Mouse (Mus musculus) monocyte, adult 5-6 weeks (primary cell): ENCODE results near the gene Supt6. TPM values are rescaled to one million over a fixed set of nuclear protein-coding genes. Genes with fewer than 3 reads are reported as not detected.

Source experiments
- ATAC-seq: fragments of 153-309, 156-312 bp; replicated peaks from 2 replicates; pipeline ENCODE4 v1.8.0; 2017; ENCODE audit warnings: mild to moderate bottlenecking; ENCODE audit not compliant: low TSS enrichment, insufficient number of reproducible peaks, severe bottlenecking, poor library complexity, low FRiP score
- total RNA-seq: library from RNA; stranded (forward); fragments of 200-1000, 200-491, 200-594 nt; gene quantifications from 3 replicates; pipeline ENCODE4 v1.2.3, GENCODE M21; 2017

Supt6 gene
- total RNA-seq, 1 experiment from 2014 or later = 59.8 TPM

DNA sequence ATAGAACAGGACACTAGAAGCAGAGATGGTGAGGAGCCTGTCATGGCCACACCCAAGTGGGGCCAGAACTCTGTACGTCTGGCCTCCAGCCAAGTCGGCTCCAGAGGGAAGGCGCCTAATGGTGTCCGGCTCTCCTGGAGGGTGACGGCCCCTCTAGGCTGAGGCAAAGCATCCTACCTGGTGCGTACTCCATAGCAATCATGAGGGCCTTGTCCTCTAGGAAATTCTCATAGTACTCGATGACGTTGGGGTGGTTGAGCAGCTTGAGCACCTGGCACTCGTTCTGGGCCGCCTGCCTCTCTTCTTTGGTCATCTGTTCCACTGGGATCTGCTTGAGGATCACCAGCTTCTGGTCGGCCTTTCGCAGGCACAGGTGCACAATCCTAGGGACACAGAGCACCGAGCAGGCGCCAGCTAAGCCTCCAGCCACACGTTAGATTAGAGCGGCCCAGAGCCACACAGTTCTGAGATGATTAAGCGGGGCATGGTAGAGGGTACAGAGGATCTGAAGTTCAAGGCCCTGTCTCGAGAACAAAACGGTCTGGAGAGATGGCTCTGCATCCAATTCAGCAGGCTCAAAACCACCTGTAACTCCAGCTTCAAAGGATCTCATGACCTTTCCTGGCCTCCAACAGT is 72.9 kb downstream of the Supt6 start:
- ATAC-seq = no peak

DNA sequence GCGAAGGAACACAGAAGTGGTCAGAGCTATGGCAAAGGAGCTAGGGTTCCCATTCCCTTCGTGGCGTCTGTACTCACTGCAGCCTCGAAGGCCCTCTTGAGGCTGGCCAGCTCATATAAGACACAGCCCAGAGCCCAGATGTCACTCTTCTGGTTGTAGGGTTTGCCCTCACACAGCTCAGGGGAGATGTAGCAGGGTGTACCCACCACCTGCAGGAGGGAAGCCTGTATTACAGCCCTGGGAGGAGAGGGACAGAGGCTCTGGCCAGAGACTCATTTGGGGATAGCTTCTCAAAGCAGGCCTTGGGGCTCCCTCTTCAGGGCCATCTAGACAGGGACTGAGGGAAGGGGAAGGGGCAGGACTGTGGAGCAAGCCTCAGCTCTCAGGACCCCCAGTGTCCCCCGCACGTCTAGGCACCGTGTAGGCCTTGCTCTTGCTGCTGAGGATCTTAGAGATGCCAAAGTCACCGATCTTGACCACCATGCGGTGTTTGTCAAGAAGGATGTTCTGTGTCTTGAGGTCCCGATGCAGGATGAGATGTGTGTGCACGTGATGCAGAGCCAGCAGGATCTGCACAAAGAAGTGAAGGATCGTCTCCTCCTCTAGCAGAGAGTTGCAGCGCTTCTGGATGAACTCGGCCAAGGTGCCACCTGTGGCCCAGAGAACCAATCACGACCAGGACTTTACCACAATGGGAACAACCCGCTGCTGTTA is 73.6 kb downstream of the Supt6 start:
- ATAC-seq = no peak

DNA sequence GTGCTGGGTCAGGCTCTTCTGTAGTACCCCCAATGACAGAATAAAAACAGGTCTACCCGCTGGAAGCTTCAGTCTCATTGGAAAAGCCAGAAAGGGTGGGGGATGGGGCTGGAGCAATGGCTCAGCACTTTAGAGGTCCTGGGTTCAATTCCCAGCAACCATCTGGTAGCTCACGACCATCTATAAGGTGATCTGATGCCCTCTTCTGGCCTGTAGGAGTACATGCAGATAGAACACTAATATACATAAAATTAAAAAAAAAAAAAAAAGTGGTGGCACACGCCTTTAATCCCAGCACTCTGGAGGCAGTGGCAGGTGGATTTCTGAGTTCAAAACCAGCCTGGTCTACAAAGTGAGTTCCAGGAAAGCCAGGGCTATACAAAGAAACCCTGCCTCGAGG is 74.5 kb downstream of the Supt6 start:
- ATAC-seq = no peak

DNA sequence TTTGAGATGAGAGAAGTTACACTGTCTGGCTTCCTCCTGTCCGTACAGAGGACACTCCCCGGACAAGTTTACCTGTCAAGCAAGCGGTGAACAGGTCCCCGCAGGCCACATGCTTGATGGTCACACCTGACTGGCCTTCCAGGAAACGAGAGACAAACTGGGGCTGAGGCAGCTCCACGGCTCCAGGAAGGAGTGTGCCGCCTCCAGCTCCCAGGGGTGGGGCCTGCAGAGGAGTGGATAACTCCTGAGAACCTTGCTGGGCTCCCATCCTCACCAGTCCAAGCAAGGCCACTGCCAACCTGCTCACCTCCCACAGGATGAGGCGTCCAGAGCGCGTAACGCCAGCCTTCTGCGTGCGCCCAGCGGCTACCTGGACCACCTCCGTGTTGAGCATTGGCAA is 75.5 kb downstream of the Supt6 start:
- ATAC-seq = no peak

DNA sequence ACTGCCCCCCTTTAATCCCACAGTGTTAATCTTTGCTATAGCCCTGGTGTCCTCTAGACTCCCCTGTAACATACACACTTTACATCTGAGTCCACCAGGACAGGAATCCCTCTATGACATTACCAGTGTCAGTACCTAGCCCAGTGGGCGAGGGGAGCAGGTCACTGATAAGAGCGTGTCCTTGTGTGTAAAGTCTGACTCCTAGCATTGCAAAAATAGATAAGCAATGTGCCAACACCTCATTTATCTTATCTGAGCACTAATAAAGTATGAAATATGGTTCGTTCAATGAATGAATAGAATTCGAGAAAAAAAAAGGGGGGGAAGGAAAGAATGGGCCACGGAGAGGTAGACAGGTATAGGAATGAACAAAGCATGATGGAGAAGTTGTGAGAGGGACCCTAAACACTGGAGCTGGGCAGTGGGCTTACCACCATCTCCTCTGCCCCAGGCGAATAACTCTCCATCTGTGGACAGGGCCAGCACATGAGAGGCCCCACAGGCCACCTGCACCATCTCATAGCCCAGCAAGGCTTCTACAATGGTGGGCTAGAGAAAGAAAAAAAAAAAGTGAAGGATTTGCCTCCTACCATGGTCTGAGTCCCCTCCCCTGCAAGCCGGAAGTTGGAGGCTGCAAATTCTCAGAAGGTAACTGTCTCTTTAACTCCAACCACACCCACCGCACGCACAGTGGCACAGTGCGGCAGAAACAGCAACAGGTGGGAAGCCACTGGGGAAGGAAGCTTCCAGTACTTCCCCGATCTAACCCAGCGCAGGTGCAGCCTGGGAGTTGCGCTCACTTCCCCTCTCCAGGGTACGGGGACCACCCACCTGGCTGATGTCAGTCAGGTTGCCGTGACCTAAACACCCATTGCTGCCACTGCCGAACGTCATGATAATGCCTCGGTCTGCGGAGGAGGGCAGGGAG is 77.0 kb downstream of the Supt6 start:
- ATAC-seq = peak; percentile 16; the same call in 1 of the 2 replicates

DNA sequence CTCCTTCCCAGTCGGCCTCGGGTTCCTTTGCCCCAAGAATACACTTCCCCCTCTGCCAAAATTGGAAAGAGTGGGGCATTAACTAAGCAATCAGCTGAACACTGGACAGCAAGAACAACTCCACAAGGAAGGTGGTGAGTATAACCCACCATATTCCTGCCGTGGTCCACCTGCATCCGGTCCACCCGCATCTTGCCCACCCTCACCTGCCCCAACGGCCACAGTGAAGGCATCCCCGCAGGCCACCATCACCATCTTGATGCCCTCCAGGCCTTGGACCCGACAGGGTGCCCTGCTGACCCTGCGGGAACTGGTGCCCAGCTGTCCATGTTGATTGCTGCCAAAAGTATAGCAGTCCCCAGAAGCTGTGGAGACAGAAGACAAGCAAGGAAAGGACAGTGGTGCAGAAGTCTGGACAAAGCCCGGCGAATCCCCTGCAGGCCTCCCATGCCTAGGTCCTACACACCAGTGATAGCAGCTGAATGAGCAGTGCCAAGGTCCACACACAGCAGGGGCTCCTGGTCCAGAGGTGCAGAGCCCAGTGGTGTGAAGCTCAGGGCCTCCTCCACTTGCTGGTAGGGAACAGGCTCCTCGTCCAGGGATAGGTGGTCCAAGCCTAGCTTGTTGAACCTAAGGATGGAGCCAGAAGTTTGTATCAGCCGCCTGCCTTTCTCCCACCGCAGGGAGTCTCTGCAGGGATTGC is 78.4 kb downstream of the Supt6 start:
- no peak for ATAC-seq

DNA sequence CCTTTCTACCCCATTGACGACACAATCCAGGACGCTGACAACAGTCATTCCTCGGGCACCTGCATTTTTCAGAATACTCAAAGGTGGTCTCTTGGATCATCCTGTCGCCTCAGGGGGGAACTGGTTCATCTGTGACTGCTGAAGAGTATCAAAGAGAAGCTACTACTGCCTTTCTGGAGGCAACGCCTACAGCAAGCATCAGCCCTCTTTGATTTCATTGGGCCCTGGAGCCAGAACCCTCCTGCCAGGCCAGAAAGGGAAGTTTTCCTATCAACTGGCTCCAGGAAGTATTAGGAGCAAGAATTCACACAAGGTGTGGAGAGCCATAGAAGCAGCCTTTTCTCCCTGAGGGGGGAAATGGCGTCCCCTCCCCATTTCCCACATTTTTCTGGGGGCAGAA is 79.1 kb downstream of the Supt6 start:
- no peak for ATAC-seq

DNA sequence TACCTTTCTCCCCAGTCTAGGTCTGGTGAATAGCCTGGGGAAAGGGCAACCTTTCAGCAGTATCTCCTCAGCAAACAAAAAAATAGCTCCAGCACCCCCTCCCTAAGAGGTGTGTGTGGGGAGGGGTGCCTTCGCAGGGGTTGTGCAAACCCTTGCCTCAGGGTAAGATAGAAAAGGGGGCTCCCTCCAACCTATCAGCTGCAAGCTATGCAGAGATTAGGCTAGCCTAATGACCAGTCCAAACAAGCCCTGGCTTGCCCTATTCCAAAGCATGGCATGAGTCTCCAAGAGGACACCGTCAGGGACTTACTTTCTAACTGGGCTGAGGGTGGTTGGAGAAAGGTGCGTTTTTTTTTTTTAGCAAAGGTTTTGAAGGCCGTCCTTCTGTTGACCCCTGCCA is 79.6 kb downstream of the Supt6 start:
- ATAC-seq = no peak

DNA sequence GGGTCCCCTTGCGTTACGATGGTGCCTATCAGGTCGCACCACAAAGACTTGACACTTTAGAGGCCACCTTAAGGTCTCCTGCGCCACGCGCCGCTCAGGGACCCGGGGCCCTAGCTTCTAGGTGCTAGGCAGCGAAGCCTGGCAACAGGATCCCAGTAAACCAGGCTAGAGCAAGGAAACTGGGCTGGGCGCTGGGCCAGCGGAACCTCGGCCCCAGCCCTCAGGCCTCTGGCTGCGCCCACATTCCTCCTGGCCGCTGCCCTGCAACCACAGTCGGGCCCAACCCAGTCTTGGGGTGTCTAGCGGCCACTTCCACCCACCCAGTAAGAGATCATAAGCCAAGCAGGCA is 80.1 kb downstream of the Supt6 start:
- ATAC-seq = 0 out of 2 replicates have a peak, but pooled peaks have one; percentile 14

DNA sequence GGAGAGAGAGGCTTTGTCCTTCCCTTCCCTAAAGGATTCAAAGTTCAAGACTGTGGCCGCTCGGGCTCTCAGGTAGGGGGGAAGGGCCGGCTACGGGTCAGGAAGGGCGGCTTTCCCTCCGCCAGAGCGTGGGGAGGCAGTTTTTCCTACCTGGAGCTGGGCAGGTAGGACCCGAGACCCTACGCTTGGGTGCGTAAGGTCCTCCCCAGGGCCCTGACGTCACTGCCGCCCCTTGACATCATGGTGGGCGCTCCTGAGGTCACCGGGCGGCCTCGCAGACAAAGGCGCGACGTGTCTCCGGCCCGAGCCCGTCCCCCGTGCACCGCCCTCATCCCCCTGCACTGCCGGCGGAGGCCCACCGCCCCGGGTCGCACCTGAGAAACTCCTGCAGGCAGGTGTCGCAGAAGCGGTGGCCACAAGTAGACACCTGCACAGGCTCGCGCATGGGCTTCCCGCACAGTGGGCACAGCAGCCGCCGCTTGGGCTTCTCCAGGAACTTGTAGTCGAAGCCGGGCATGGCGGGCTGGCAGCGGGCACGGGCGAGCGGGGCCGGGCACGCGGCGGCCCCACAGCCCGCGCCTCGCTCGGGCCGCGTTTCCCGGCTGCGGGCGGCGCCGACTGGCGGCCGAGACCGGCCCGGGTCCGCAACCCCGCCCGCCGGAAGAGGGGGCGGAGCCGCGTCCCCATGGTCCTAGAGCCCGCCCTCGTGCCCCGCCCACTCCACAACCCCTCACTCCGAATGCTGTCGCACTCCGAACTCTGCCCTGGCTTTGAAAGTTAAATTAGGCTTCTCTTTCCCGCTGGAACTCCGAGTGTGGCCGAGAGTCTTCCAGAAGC is 80.6 kb downstream of the Supt6 start, which contains the start of gene Traf4:
Traf4 (minus strand) TSS at position 666 of the 837 bp plus-strand sequence.
- 0 out of 2 replicates have a peak, but pooled peaks have one; percentile 37 for ATAC-seq

DNA sequence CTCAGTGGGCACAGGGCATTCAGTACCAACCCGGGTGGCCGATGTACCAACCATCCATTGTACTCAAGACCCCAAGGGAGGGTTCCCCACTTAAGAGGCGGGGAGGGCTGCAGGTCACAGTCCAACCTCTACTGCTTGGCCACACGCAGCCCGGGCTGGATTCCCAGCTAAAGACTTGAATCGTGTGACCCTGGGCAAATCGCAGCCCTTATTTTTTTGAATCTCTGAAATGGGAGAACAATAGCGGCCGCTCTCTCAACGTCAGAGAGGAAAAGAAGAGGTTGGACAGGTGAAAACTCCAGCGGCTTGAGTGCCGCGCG is 81.2 kb downstream of the Supt6 start:
- no peak for ATAC-seq

DNA sequence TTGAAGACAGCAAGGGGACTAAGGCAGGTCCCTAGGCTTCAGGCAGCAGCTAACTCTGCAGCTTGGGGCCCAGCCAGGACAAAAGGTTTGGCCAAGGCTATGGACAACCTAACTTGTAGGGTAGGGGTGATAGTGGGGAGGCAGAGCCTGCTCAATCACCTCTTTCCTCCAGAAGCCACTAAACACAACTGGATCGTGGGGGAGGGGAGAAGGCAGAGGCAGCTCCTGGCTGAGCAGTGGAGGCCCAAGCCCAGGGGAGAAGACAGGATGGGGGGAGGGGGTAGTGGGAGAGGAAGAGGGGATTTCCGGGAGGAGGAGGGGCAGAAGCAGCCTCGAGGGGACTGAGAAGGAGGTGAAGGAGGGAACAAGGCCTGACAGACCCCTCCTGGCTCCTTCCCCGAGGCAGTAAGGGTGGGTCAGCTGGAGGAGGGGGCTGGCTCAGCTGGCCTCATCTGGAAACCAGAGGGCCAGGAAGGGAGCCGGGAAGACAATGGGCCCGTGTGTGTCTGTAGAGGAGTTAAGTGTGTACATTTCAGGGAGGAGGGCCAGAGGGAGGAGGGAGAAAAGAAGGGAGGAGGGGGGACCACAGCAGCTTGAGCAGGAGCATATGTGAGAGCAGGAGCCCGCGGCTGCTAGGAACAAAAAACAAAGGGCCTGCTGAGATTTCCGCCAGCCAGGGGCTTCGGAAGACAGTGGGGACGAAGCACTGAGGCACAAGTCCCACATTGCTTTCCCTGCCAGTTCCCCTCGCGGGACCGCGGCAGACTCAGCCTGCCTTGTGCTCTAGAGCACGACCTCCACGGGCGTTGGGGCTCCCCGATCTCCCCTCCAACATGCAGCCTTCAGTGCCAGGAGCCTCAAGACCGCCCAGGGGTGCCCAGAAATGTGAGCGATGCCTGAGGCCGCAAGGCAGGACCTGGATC is 81.8 kb downstream of the Supt6 start:
- no peak for ATAC-seq

DNA sequence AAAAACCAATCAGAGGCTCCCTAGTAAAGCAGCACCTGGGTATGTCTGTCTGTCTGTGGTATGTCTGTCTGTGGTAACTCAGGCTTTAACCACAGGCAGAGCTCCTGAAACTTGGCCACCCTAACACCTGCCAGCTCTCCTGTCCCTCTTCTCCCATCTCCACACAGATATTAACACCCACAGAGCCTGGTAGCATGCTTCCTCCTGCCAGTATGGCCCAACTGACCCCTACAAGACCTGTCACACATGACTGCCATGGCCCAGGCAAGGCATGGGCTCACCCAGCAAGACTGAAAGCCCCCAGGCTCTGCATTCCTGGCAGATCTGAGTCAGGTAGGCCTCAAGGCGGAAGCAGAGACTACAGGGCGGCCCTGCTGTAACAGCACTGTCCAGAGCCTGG is 82.7 kb downstream of the Supt6 start:
- no peak for ATAC-seq

DNA sequence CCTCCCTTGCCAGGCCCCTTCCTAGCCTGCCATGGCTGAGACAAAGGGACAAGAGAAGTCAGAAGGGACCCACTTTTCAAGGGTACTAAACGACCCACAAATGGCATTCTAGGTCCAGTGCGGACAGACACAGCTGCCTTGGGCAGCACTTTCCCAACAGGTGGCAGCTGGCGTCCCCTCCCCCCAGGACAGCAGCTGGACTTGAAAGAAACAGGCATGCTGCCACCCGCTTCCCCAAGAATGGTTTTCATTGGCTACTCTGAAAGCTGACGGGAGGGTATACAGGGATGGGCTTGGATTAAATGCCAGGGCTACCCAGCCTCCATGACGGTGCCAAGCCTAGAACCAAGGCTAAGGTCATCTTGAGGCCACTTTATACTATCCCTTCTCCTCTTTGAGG is 83.3 kb downstream of the Supt6 start:
- ATAC-seq = no peak

DNA sequence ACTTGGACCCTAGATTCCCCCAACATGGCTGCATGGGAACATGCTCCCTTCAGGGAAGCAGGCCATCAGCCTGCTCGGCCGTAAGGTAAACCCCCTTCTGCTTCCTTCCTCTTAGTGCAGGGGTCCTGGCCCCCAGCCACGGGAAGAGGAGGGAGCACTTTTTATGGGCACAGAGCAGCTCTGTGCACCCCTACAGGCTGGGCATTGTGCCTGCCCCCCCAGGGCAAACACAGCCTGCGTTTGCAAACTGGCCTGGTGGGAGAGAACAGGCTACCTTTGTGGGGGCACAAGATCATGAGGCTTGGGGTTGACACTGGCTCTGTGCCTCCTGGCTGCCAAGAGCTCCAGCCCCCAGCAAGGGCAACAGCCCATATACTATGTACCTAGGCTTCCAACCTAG is 83.8 kb downstream of the Supt6 start:
- ATAC-seq = no peak

DNA sequence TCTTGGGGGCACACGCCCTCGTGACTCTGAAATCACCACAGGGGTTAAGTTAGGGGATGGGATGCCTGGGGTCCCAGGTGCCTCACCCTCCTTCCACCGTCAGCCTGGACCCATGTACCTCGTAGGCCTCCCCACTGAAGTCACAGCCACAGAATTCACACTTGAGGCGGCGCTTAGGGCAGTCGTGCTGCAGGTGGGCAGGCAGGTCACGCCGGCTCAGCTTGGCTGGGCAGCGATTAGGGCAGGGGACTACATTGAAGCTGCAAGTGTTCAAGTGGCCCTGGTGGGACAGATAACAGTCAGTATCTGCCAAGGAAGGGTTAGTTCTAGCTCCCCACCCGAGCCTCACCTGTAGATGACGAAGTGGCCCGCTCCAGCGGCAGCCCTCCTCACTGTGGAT is 84.6 kb downstream of the Supt6 start:
- no peak for ATAC-seq

DNA sequence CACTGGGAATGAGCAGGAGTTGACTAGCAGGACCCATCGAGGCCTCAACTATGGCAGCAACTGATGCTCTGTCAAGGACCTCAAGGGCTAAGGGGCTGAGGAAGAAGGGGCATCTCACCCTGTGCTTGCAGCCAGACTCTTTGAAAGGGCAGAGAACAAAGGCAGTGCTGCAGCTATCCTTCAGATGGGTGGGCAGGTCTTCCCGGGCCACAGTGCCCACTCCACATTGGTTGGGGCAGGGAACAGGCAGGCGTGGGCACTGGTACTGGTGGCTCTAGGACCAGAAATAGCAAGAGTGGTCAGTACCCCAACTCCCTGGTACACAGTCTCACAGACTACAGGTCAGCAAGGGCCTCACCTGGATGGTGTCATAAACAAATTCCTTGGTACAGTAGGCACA is 85.1 kb downstream of the Supt6 start:
- no peak for ATAC-seq
